Mouse (Mus musculus) G1E-ER4 (cell line): ENCODE data around the gene Mrpl18. TPM values are rescaled to one million over a fixed set of nuclear protein-coding genes. Genes with fewer than 3 reads are reported as not detected.

ENCODE experiments used
- GATA1 ChIP-seq: IDR thresholded peaks from one replicate; pipeline ENCODE4 v1.8.0; 2012; ENCODE audit warnings: low read length, inconsistent platforms
- polyA plus RNA-seq: library from polyadenylated mRNA; stranded (reverse); fragments of >175 nt; gene quantifications from 2 replicates; pipeline ENCODE4 v1.2.3, GENCODE M21; 2012

Gene Mrpl18
- 64.7 and 118 TPM in 2 replicates for polyA plus RNA-seq

- TF ChIP-seq GATA1: no peak
Measured at GRCm38 (mm10) chr17:12915881-12916583, at the start of gene Mrpl18. Gene Mrpl18 (minus strand): TSS chr17:12916345.

- TF ChIP-seq GATA1: no peak
Measured at GRCm38 (mm10) chr17:12963476-12963875, 47.3 kb upstream of the Mrpl18 start.

GRCm38 (mm10) chr17:12960331-12960873 is 44.3 kb upstream of the Mrpl18 start, which contains the start of gene Acat2:
Gene Acat2 (minus strand): TSS chr17:12960747.
- TF ChIP-seq GATA1: no peak

GRCm38 (mm10) chr17:12956664-12957063 is 40.5 kb upstream of the Mrpl18 start:
- no peak for TF ChIP-seq GATA1

- no peak for TF ChIP-seq GATA1
Measured at GRCm38 (mm10) chr17:12949669-12950068, 33.5 kb upstream of the Mrpl18 start.

GRCm38 (mm10) chr17:12942459-12943162 is 26.5 kb upstream of the Mrpl18 start:
- no peak for TF ChIP-seq GATA1

GRCm38 (mm10) chr17:12941543-12942260 is 25.6 kb upstream of the Mrpl18 start:
- TF ChIP-seq GATA1: no peak

- no peak for TF ChIP-seq GATA1
Measured at GRCm38 (mm10) chr17:12940151-12940805, 24.1 kb upstream of the Mrpl18 start, which contains the start of gene Acat3. Gene Acat3 (minus strand): TSS chr17:12940600.

GRCm38 (mm10) chr17:12938077-12938476 is 21.9 kb upstream of the Mrpl18 start:
- no peak for TF ChIP-seq GATA1

GRCm38 (mm10) chr17:12937412-12937970 is 21.3 kb upstream of the Mrpl18 start:
- TF ChIP-seq GATA1: no peak

GRCm38 (mm10) chr17:12935719-12936118 is 19.6 kb upstream of the Mrpl18 start:
- no peak for TF ChIP-seq GATA1

GRCm38 (mm10) chr17:12925703-12926180 is 9.6 kb upstream of the Mrpl18 start:
- no peak for TF ChIP-seq GATA1

GRCm38 (mm10) chr17:12925001-12925400 is 8.9 kb upstream of the Mrpl18 start:
- no peak for TF ChIP-seq GATA1

- no peak for TF ChIP-seq GATA1
Measured at GRCm38 (mm10) chr17:12921073-12921472, 4.9 kb upstream of the Mrpl18 start.
